Mouse (Mus musculus): ENCODE data around the gene Inafm2.

GRCm38 (mm10) chr2:118755407-118755806, 9.8 kb downstream of the Inafm2 start:
- TF ChIP-seq POLR2A (IDR thresholded peaks at IDR 0.05; ENCODE audit: insufficient read depth, low read length) (no peak), CTCF (IDR thresholded peaks at IDR 0.05; ENCODE audit: low read depth, low read length) (no peak), EP300 (IDR thresholded peaks at IDR 0.05; ENCODE audit: insufficient read depth, low read depth, low read length) (no peak)

Data from ES-Bruce4 (cell line).